Mouse (Mus musculus) bone marrow macrophage, adult 2 months (primary cell): ENCODE measurements at regions not wholly inside any gene's neighbourhood (a gene's known extent, or its start where the extent isn't known, plus 50 kb on each side); places are given as distances from the start of the nearest gene placed in this dataset.

ENCODE experiments used
- CTCF ChIP-seq: IDR thresholded peaks from 2 replicates; pipeline ENCODE4 v1.5.1; 2012; ENCODE audit warnings: low read depth, mild to moderate bottlenecking, low read length, moderate library complexity
- POLR2A ChIP-seq: IDR thresholded peaks from 2 replicates; pipeline ENCODE4 v1.6.1; 2012; ENCODE audit warnings: mild to moderate bottlenecking, low read depth, low read length, borderline replicate concordance

DNA sequence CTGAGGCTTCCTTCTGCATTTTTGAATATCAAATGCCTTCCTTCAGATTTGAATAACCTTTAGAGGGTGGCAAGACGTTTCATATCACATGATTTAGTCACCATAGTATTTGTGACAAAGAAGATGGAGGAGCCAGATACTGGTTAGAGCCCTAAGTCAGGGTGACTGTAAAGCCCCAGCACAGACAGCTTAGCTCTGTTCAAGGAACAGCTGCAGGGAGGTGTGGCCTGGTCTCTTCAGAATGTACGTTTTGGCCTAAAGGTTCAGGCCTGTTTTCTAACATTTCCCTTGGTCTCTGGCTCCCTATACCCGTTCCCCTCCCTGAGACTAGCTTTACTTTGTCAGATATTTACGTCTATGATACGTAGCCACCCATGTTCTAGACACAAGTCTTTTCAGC lies 212.3 kb downstream of the Rpap3 start:
- no peak for TF ChIP-seq CTCF
- TF ChIP-seq POLR2A, result no peak
